Mouse (Mus musculus) midbrain, embryonic 14.5 days (tissue): ENCODE data around the gene Cenpu. TPM values are rescaled to one million over a fixed set of nuclear protein-coding genes. Genes with fewer than 3 reads are reported as not detected.

Experiments used
- ATAC-seq: fragments of 200-750 bp; cut with Nextera tagmentation; 2 replicates; pipeline ENCODE4 v1.8.0; 2017; ENCODE audit warnings: moderate number of reproducible peaks, moderate library complexity; ENCODE audit not compliant: low FRiP score, low TSS enrichment
- DNase-seq: peaks from one replicate; pipeline ENCODE4 v3.0.0-alpha.2; 2015
- H3K27ac ChIP-seq: fragments of 300-500 bp; sonication (generic); replicated peaks from 2 replicates; pipeline ENCODE4 v1.5.1; 2014; ENCODE audit warnings: mild to moderate bottlenecking, low read depth, low read length, moderate library complexity
- H3K27me3 ChIP-seq: fragments of 300-500 bp; sonication (generic); 2 replicates; pipeline ENCODE4 v1.6.1; 2014; ENCODE audit warnings: low read length, control low read depth, mixed read lengths; ENCODE audit not compliant: control insufficient read depth, insufficient read depth
- H3K36me3 ChIP-seq: fragments of 300-500 bp; sonication (generic); 2 replicates; pipeline ENCODE4 v1.6.1; 2014; ENCODE audit warnings: low read length, control low read depth; ENCODE audit not compliant: control insufficient read depth, insufficient read depth
- H3K4me1 ChIP-seq: fragments of 300-500 bp; sonication (generic); 2 replicates; pipeline ENCODE4 v1.6.1; 2014; ENCODE audit warnings: mild to moderate bottlenecking, antibody characterized with exemption, low read length, control low read depth; ENCODE audit not compliant: control insufficient read depth, insufficient read depth
- H3K4me2 ChIP-seq: fragments of 300-500 bp; sonication (generic); 2 replicates; pipeline ENCODE4 v1.6.1; 2014; ENCODE audit warnings: mild to moderate bottlenecking, low read length, moderate library complexity
- H3K4me3 ChIP-seq: fragments of 300-500 bp; sonication (generic); replicated peaks from 2 replicates; pipeline ENCODE4 v1.5.1; 2014; ENCODE audit warnings: low read depth, low read length
- H3K9ac ChIP-seq: fragments of 300-500 bp; sonication (generic); replicated peaks from 2 replicates; pipeline ENCODE4 v1.6.1; 2014; ENCODE audit warnings: mild to moderate bottlenecking, low read length, moderate library complexity
- H3K9me3 ChIP-seq: fragments of 300-500 bp; sonication (generic); 2 replicates; pipeline ENCODE4 v1.6.1; 2016; ENCODE audit warnings: low read length, control low read depth, mixed read lengths; ENCODE audit not compliant: control insufficient read depth
- WGBS: fragments of 180-500 bp; shearing (Covaris S2); extraction: QIAGEN DNeasy Blood & Tissue Kit; methylation state at CpG from one replicate; pipeline ENCODE4 v1.1.7; 2014; 5-methylcytosine and 5-hydroxymethylcytosine counted together
- polyA plus RNA-seq: library from polyadenylated mRNA; unstranded; fragments of >200 nt; fragmentation: Nextera tagmentation; extraction: Ambion mirVana; gene quantifications from 2 replicates; pipeline ENCODE4 v1.2.1, GENCODE M21; 2014

The Cenpu gene
- polyA plus RNA-seq, 1 experiment from 2014 or later = 8.6 TPM

DNA sequence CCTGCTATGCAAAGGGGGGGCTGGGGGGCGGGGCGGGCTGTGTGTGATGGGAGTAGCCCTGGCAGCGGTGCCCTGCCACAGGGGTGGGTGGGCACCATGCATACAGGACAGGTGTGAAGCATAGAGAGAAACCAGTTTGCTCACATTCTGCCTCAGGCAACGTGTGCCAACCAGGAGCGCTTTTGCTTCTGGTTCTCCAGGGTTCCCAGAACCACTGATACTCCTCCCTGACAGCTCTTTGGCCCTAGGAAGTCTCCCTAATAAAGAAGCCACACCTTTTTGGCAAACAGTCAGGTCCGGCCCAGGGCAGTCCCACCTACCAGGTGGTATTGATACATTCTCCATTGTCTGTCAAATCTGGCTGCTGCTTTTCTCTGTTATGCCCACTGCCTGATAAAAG lies 8.2 kb upstream of the Cenpu start:
- no peaks in the 10 kb centered on the region for H3K36me3 ChIP-seq
- no peak overlapping the region for H3K4me3 ChIP-seq
- H3K4me1 ChIP-seq = no peaks in the 10 kb centered on the region
- no peak for DNase-seq
- no peak overlapping the region for H3K27ac ChIP-seq
- 72% methylated on average over 6 of the region's 6 CpGs for WGBS
- H3K27me3 ChIP-seq = no peaks in the 10 kb centered on the region
- no peak for ATAC-seq
- no peaks in the 10 kb centered on the region for H3K9me3 ChIP-seq
- H3K4me2 ChIP-seq = no peak overlapping the region
- no peak overlapping the region for H3K9ac ChIP-seq

DNA sequence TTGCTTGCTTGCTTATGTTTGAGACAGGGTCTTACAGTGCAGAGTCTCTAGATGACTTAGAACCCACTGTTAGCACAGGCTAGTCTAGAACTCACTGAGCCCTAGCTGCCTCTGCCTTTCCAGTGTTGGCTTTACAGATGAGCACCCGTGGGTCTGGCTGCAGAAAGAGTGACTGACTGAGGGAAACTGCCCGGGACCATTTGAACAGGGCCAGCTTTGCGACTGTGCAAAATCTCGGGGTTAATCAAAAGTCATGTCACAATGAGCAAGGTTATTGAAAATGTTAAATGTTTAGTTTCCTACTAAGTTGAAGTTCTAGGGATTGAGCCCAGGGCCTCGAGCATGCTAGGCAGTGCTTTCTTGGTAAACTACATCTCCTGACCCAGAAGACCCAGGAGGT lies 6.0 kb upstream of the Cenpu start:
- no peaks in the 10 kb centered on the region for H3K9me3 ChIP-seq
- ATAC-seq (no peak), DNase-seq (no peak)
- no peak overlapping the region for H3K27ac ChIP-seq
- no peak overlapping the region for H3K4me3 ChIP-seq
- H3K4me2 ChIP-seq = no peak overlapping the region
- H3K27me3 ChIP-seq = no peaks in the 10 kb centered on the region
- H3K9ac ChIP-seq = no peak overlapping the region
- H3K36me3 ChIP-seq = no peaks in the 10 kb centered on the region
- H3K4me1 ChIP-seq = 0 out of 2 replicates have a peak, but pooled peaks cover 2% of the 10 kb centered on the region
- 90% methylated on average over 5 of the region's 5 CpGs for WGBS

DNA sequence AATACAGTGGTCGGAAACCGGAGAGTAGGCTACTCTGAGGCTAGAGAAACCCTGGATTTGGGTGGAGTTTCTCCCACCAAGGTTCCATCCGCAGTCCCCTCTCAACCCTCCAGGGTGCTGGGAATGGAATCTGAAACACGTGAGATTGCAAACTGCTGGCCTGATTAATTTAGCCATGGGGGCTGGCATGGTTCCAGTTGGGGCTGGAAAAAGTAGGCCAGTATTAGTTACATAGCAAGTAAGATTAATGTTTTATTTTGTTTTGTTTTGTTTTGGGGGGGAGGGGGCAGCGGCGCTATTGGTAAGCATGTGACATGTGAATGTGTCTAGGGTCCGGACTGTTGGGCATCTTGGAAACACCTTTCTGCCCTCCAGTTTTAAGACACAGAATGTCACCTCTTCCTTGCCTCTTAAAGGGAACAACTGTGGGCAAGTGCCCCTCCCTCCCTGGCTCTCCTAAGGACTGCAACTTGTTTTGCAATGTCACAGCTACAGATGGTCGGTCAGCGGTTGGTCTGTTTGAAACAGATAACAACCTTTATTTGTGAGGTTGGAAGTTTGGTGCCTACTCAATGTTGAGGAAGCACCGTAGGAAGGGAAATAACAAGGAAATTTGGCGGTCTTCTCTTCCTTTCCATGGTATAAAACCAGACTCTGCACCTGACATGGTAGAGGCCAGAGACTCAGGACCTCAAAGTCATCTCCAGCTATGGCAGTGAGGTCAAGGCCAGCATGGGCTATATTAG lies 5.2 kb upstream of the Cenpu start:
- DNase-seq = no peak
- no peak overlapping the region for H3K4me2 ChIP-seq

DNA sequence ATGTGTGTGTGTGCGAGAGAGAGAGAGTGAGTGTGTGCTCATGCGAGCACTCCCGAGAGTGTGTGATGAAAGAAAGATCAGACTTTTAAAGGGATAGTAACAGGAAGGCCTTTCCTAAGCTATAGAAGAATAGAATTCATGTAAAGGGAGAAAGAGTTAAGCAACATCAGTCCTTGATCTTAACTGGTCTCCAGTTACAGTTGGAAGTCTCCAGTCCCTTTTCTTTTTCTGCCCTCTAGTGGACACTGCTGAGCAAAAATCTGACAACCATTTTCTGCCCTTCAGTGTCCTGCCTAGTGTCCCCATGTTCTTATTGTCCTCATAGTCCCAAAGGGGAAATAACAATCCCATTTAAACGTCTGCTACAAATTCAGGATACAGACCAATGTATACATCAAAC lies 4.6 kb upstream of the Cenpu start:
- no peaks in the 10 kb centered on the region for H3K9me3 ChIP-seq
- no peak for ATAC-seq
- H3K27me3 ChIP-seq = no peaks in the 10 kb centered on the region
- peak; percentile 83 for DNase-seq
- no peaks in the 10 kb centered on the region for H3K36me3 ChIP-seq
- H3K4me1 ChIP-seq = peaks cover 6% of the 10 kb centered on the region
- WGBS = 58% methylated on average over 4 of the region's 4 CpGs
- no peak overlapping the region for H3K4me3 ChIP-seq
- H3K27ac ChIP-seq = no peak overlapping the region
- no peak overlapping the region for H3K9ac ChIP-seq
- no peak overlapping the region for H3K4me2 ChIP-seq

More for the DNA sequence above, 5.2 kb upstream of the Cenpu start:
- Histone ChIP-seq H3K4me1 (0 out of 2 replicates have a peak, but pooled peaks cover 5% of the 10 kb centered on the region), H3K9me3 (no peaks in the 10 kb centered on the region), H3K27me3 (no peaks in the 10 kb centered on the region), H3K27ac (no peak overlapping the region), H3K9ac (no peak overlapping the region), H3K4me3 (no peak overlapping the region), H3K36me3 (no peaks in the 10 kb centered on the region)
- WGBS = 83% methylated on average over 11 of the region's 11 CpGs
- no peak for ATAC-seq

DNA sequence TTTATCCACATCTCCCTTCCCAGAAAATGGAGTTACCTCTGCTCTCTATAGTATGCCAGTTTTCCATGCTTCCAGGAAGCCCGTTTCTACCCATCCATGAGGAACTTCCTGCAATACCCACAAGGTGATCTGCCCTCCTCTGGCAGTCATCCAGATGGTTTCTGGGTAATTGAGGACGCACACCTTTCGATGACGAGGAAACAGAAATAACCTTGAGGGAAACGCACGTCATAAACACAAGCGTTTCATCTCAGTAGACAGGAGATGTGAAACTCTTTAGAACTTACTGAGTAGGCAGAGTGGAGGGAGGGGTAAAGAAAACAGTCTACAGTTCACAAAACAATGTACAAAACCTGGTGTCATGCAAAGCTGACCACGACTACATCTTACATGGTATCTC lies 1.8 kb upstream of the Cenpu start:
- no peaks in the 10 kb centered on the region for H3K27me3 ChIP-seq
- no peaks in the 10 kb centered on the region for H3K36me3 ChIP-seq
- DNase-seq = no peak
- ATAC-seq = no peak
- H3K27ac ChIP-seq = no peak overlapping the region
- peaks cover 11% of the 10 kb centered on the region for H3K4me1 ChIP-seq
- WGBS = 86% methylated on average over 8 of the region's 8 CpGs
- H3K9ac ChIP-seq = no peak overlapping the region
- no peaks in the 10 kb centered on the region for H3K9me3 ChIP-seq
- no peak overlapping the region for H3K4me2 ChIP-seq
- H3K4me3 ChIP-seq = no peak overlapping the region

DNA sequence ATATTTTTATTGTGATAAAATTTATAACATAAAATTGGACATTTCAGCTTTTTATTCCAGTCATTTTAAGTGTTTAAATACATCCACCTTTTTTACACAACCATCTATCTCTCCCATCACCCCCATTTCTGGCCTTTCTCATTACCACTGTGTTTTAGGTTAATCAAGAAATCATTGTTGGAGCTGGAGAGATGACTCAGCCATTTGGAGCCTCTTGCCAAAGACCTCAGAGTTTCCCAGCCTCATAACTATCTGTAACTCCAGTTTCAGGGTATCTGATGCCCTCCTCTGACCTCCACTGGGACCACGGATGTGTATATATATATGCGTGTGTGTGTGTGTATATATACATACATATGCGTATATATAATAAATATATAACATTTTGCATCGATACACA lies 799 bp upstream of the Cenpu start:
- H3K4me3 ChIP-seq = peak overlapping the region; percentile 62
- no peaks in the 10 kb centered on the region for H3K9me3 ChIP-seq
- 56% methylated on average over 4 of the region's 4 CpGs for WGBS
- ATAC-seq (no peak), DNase-seq (peak; percentile 33)
- H3K4me1 ChIP-seq = peaks cover 11% of the 10 kb centered on the region
- no peaks in the 10 kb centered on the region for H3K27me3 ChIP-seq
- peak overlapping the region; percentile 45; the same call in 1 of the 2 replicates for H3K27ac ChIP-seq
- peak overlapping the region; percentile 50; the same call in 1 of the 2 replicates for H3K9ac ChIP-seq
- peak overlapping the region; percentile 58 for H3K4me2 ChIP-seq
- no peaks in the 10 kb centered on the region for H3K36me3 ChIP-seq

DNA sequence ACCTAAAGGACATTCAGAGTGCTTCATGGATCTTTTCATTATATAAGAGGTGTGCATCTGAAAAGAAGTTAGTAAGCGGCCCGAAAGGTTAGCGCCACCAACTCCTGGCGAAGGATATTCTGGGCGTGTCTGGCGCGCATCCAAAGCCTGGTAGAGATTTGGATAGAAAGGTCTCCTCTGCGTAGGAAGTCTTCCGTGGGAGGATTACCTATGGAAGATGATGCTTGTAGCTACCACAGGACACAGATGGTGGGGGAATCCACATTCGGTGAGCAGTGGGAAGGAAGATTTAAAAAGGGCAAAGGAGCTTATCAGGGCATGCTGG lies 575 bp downstream of the Cenpu start:
- WGBS = 3% methylated on average over 10 of the region's 10 CpGs
- H3K4me2 ChIP-seq = peak overlapping the region; percentile 74
- H3K4me1 ChIP-seq = peaks cover 11% of the 10 kb centered on the region
- H3K27ac ChIP-seq = no peak overlapping the region
- peak overlapping the region; percentile 62 for H3K4me3 ChIP-seq
- DNase-seq (no peak), ATAC-seq (no peak)
- no peaks in the 10 kb centered on the region for H3K9me3 ChIP-seq
- H3K27me3 ChIP-seq = no peaks in the 10 kb centered on the region
- peak overlapping the region; percentile 46; the same call in 1 of the 2 replicates for H3K9ac ChIP-seq
- H3K36me3 ChIP-seq = no peaks in the 10 kb centered on the region

DNA sequence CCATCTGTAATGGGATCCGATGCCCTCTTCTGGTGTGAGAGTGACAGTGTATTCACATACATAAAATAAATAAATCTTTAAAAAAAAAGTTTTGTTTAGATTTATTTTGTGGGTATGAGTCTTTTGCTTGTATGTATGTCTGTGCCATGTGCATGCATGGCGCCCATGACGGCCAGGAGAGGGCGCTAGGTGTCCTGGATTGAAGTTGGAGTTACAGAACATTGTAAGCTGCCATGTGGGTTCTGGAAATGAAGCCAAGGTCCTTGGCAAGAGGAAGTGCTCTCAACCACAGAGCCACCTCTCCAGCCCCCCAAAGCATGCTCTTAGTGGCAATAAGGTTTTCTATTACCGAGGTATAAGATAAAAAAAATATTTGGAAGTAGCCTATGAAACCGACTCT lies 7.6 kb downstream of the Cenpu start:
- H3K4me3 ChIP-seq = no peak overlapping the region
- no peak overlapping the region for H3K9ac ChIP-seq
- ATAC-seq (no peak), DNase-seq (peak; percentile 31)
- no peaks in the 10 kb centered on the region for H3K27me3 ChIP-seq
- H3K27ac ChIP-seq = no peak overlapping the region
- H3K36me3 ChIP-seq = 0 out of 2 replicates have a peak, but pooled peaks cover 7% of the 10 kb centered on the region
- 87% methylated on average over 6 of the region's 6 CpGs for WGBS
- no peaks in the 10 kb centered on the region for H3K9me3 ChIP-seq
- H3K4me2 ChIP-seq = no peak overlapping the region
- H3K4me1 ChIP-seq = no peaks in the 10 kb centered on the region

DNA sequence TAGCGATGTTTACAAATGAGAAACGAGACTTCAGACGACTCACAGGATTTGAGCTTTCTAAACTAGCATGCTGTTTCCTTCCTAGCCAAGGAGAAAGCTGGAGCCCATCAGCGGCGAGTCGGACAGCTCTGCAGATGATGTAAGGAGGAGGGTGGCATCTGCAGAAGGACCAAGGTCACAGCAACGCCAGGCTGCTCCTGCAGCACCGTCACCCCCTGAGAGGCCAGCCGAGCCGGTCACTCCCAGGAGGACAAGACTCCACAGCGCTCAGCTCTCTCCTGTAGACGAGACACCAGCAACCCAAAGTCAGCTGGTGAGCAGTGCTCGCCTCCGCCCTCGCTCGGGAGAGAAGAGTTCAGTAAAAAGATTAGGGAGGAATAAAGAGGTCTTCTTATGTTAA lies 10.5 kb downstream of the Cenpu start:
- no peak overlapping the region for H3K4me3 ChIP-seq
- H3K9me3 ChIP-seq = no peaks in the 10 kb centered on the region
- DNase-seq (no peak), ATAC-seq (no peak)
- H3K9ac ChIP-seq = no peak overlapping the region
- no peak overlapping the region for H3K4me2 ChIP-seq
- no peak overlapping the region for H3K27ac ChIP-seq
- no peaks in the 10 kb centered on the region for H3K4me1 ChIP-seq
- 0 out of 2 replicates have a peak, but pooled peaks cover 7% of the 10 kb centered on the region for H3K36me3 ChIP-seq
- no peaks in the 10 kb centered on the region for H3K27me3 ChIP-seq
- WGBS = 91% methylated on average over 16 of the region's 16 CpGs
